Mouse (Mus musculus) ZHBTc4 (cell line): ENCODE measurements around the gene Gm19402.
A peak's percentile ranks its signal among the peaks of the same experiment; 100 is the strongest.
"Not testable (repeated sequence)": the region's sequence is repeated elsewhere in the genome, so short reads cannot be mapped to it uniquely, and the experiment has no call there.

Experiments
- DNase-seq: peaks from one replicate; pipeline ENCODE4 v3.0.0-alpha.2; 2011; ENCODE audit warnings: low read depth, low spot score

The Gm19402 gene

GRCm38 (mm10) chr10:77690356-77690807 lies at the start of gene Gm19402:
Gene Gm19402 (minus strand): TSS chr10:77690757.
- DNase-seq = not testable (repeated sequence)

DNA sequence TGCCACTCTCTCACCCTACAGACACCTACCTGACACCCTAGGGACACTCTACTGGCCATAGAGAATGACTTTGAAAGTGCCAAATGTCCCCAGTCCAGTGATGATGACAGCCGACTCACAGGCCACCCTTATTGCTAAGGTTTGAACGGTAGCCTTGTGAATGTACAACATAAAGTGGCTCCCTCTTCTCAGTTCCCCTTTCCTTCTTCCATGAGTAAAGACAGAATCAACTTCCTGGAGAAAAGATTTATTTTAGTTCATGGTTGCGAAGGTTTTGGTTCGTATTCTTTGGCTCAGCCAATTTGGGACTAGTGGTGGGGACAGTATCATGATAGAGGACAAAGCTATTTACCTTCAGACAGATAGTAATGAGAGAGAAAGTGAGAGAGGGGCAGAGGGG lies 48.4 kb upstream of the Gm19402 start:
- DNase-seq = no peak

DNA sequence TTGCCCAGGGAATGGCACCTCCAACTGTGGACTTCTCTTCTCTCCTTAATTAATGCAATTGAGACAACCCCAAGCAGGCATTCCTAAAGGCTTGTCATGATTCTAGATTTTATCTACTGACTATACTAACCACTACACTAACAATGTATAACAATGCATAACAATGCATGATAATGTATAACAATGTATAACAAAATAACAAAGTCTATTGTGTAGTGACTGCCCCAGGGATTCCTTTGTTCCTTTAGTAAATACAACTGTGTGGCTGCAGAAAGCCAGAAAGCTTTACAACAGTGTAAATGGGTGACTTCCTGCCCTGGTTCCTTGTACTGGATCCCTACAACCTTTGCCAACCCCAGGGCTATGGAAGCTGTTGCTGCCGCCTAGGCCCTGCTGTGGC lies 45.4 kb upstream of the Gm19402 start:
- peak; percentile 65 for DNase-seq

DNA sequence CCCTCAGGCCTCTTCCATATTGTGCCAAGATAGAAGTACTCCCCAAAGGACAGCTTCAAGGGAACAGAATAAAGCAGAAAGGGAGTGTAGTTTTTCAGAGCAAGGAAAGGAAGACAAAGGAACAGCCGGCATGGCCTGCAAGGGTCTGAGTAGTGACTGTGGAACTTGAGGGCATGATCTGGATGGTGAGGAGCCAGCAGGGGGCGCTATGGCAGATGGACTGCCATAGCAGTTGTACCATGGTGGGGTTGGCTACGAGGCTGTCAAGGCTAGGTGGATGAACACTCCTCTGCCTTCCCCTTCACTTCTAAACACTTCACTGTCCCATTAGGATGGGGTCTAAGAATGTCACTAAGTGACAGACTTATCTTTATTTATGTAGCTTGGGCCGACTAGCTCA lies 38.7 kb upstream of the Gm19402 start:
- peak; percentile 69 for DNase-seq

GRCm38 (mm10) chr10:77728280-77728679 lies 37.7 kb upstream of the Gm19402 start:
- DNase-seq = peak; percentile 15

GRCm38 (mm10) chr10:77726186-77726585 lies 35.6 kb upstream of the Gm19402 start, which contains the start of gene Gm10100:
Gene Gm10100 (plus strand): TSS chr10:77726486.
- DNase-seq = no peak

DNA sequence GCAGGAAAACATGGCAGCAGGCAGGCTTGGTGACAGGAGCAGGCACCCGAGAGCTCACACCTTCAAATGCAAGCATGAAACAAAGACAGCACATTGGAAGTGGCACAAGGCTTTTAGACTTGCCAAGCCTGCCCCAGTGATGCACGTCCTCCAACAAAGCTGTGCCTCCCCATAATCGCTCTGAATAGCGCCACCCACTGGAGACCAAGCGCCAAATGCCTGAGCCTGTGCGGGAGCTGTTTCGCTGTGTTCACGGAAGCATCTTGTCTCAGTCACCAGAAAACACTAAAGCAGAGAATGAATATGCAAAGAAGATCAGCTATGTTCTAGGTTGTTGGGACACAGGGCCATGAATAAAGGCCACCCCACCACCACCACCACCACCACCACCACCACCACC lies 34.3 kb upstream of the Gm19402 start:
- peak; percentile 66 for DNase-seq

- not testable (repeated sequence) for DNase-seq
Measured at GRCm38 (mm10) chr10:77720299-77720698, 29.7 kb upstream of the Gm19402 start, which contains the start of gene Krtap12-1. Gene Krtap12-1 (plus strand): TSS chr10:77720599.

GRCm38 (mm10) chr10:77715507-77715906 lies 24.9 kb upstream of the Gm19402 start, which contains the start of gene Gm10142:
Gene Gm10142 (plus strand): TSS chr10:77715807.
- DNase-seq = no peak

GRCm38 (mm10) chr10:77713734-77714133 lies 23.2 kb upstream of the Gm19402 start:
- DNase-seq = no peak

DNA sequence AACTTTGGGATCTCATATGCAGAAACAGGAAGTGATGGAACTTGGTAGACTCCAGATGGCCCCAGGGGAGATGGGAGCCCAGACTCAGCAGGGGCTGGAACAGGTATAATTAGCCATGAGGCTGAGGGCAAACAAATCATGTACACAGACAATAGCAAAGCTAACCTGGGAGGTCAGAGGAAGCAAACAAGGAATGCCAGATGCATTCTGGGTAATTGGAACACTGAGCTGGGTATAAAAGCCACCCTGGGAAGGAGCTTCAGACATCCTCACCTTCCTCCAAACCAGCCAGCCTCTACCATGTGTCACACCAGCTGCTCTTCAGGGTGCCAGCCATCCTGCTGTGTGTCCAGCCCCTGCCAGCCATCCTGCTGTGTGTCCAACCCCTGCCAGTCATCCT lies 20.6 kb upstream of the Gm19402 start, which contains the start of gene Gm10024:
TSS of gene Gm10024 (plus strand) at position 301 of the 400 bp plus-strand sequence.
- DNase-seq = not testable (repeated sequence)

DNA sequence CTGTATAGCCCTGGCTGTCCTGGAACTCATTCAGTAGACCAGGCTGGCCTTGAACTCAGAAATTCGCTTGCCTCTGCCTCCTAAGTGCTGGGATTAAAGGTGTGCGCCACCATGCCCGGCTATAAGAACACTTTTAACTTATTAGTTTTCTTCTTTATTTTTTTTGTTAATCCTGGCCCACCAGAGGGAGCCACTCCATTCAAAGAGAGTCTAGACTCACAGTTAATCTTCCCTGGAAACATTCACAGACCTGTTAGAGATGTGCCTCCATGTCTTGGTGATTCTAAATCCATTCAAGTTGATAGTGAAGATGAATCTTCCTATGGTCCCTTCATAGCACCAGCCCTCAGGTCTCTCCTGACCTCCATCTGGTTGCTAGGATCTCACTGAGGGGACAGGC lies 19.3 kb upstream of the Gm19402 start:
- no peak for DNase-seq

GRCm38 (mm10) chr10:77706326-77706725 lies 15.8 kb upstream of the Gm19402 start, which contains the start of gene Gm10272:
Gene Gm10272 (plus strand): TSS chr10:77706626.
- no peak for DNase-seq

DNA sequence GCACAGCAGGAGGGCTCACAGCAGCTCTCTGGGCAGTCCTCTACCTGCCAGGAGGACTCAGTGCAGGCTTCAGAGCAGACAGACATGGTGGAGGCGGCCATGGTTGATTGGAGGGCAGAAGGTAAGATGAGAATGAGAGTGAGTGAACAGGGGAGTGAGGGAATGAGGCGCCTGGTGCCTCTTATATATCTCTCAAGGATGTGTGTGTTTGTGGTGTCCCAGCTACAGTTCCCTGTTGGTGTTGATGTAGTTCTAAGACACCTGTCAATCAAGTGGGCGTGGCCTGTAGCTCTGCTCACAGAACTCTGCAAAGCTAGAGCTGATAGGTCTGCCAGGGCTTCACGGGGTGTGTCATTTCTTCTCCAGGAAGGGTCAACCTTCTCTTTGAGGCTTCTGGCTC lies 6.6 kb upstream of the Gm19402 start, which contains the start of gene Gm9508:
TSS of gene Gm9508 (minus strand) at position 101 of the 400 bp plus-strand sequence.
- DNase-seq = peak; percentile 37

DNA sequence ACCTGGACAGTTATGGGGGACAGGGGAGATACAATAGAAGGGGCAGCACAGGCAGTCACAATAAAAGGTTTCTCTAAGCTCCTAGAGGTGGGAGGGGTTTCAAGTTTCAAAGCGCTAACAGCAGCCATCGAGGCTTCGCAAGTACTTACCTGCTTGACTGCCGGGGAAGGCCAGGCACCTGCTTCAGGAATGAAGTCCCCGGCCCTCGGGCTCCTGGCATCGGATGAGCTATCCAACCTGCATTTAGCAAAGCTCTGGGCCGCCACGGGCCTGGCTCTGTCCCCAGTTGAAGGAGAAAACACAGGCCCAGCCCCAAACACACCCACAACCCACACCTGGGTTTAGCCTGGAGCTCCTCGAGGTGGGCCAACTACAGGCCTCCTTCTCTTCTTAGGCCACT lies 3.5 kb downstream of the Gm19402 start:
- DNase-seq = no peak

GRCm38 (mm10) chr10:77685895-77686664 lies 4.5 kb downstream of the Gm19402 start, which contains the start of gene Tspear:
Gene Tspear (plus strand): TSS chr10:77686569.
- no peak for DNase-seq

DNA sequence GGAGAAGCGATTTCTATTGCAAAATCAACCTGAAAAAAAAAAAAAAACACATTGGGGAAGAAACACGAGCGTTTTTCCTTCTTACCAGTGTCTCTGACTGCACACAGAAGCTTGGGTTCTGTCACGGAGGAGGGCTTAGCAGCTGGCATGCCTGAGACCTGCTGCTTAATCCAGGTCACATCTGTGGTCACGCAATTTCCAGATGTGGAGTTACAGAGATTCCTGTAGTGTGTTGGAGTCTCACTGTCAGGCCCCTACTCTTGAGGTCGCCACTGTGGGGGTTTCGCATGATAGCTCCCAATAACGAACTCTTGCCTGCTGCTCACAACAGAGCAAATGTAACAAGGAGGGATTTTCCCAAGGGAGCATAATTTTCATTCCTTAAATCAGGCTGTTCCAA lies 6.4 kb downstream of the Gm19402 start:
- no peak for DNase-seq

DNA sequence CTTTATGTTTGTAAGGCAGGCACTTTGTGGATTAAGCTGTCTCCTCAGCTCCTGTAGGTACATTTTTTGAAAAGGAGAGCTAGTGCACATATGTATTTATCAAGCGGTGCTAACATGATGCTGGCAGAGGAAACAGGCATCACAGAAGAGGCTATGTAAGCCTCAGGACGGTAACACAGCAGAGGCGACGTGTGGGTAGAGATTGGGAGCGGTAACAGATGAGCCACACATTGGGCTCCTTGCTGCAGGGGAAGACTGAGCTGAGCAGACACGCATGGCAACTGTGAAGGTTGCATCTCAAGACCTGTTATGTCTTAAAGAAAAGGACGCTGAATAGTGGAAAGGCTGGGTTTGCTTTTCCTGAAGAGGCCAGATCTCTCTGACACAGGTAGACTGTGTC lies 7.6 kb downstream of the Gm19402 start:
- DNase-seq = no peak

DNA sequence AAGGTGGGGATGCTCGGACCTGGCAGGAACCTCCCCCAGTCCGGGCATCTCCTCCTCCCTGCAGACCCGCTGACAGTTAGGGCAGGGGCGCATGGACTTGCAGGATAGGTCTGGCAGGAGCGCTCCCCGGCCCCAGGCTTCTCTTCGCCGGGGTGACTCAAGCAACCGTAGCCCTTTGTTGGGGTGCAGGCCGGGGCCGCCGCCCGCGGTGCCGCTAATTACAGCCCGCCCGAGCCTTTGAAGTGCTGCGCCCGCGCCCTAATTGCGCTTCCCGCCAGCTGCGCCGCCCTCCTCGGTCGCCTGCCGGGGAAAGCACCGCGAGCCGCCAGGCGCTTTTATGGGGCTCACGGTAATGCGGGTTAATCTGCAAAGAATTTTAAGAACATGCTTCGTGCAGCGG lies 13.0 kb downstream of the Gm19402 start:
- DNase-seq = peak; percentile 30

DNA sequence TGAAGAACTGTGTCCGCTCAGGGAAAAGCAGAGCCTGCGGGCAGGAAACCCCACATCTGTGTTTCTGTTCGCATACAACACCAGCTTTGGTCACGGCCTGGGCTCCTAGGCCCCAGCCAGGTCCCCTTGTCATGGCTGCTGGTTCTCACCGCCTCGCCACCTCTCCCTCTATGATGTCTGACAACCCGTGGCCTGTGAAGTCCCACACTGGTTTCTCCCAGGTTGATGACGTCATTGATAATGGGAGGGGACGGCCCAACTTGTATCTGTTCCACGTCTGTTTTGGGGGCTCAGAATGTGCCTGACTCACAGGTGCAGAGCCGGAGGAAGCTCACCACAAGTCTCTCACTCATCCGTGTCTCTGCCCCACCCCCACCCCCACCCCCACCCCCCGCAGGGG lies 16.8 kb downstream of the Gm19402 start:
- DNase-seq = no peak

DNA sequence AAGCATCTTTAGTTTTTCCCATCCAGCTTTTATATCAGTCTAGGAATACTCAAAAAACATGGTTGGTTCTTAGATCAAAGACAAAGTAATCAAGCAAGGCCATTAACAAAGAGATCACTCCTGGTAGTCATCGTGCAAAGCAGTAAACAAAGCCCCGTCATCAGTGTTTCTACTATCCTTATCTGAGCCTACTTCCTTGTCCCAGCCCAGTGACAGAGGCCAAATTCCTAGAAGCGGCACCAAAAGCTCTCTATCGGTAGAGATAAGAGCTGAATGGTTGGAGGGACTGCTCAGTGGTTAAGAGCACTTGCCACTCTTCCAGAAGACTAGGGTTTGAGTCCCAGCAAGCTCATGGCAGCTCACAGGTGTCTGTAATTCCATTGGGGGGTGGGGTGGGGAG lies 19.0 kb downstream of the Gm19402 start:
- DNase-seq = no peak

- DNase-seq = no peak
Measured at GRCm38 (mm10) chr10:77670710-77671109, 19.8 kb downstream of the Gm19402 start.

DNA sequence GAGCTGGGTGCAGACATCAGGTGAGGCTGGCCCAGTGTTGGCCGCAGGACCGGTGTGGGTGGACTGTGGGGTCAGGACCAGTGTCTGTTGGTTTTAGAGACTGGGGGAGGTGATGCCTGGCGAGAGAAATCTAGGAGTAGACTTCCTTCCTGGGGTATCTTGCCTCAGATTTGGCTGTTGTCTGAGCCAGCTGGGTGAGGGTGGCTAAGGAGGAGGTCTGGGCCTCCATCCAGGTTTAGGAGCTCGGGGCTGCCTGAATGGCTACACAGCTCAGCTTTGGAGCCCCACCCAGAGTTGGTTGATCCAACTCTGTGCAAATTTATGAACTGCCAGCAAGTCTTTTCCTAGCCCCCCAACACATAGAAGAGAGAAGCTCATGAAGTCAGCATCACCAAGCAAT lies 23.2 kb downstream of the Gm19402 start:
- no peak for DNase-seq
